Mouse (Mus musculus) kidney, adult 2 months (tissue): ENCODE measurements around the gene Vill.

Source experiments
- CTCF ChIP-seq: fragments of 200-500 bp; conservative IDR thresholded peaks from 2 replicates; pipeline ENCODE4 v1.5.1; 2011; ENCODE audit warnings: low read depth, mild to moderate bottlenecking, control low read depth, low read length, moderate library complexity, mixed read lengths; ENCODE audit not compliant: insufficient read depth, insufficient read length
- POLR2A ChIP-seq: fragments of 200-500 bp; IDR thresholded peaks from one replicate; pipeline ENCODE4 v1.6.1; 2011; ENCODE audit warnings: low read depth, low read length, control low read depth

GRCm38 (mm10) chr9:119073184-119073895, 20.8 kb downstream of the Vill start:
- TF ChIP-seq CTCF, result no peak
- TF ChIP-seq POLR2A, result no peak
